Mouse (Mus musculus) yolk sac, embryonic 10.5 days (tissue): Measurements from ENCODE around the gene Efna2.

Source experiments
- DNase-seq: peaks from one replicate; pipeline ENCODE4 v3.0.0-alpha.2; 2017; ENCODE audit warnings: low spot score

The Efna2 gene

GRCm38 (mm10) chr10:80179068-80180051 is at the start of gene Efna2:
Efna2 (plus strand) TSS chr10:80179482.
- DNase-seq = no peak

DNA sequence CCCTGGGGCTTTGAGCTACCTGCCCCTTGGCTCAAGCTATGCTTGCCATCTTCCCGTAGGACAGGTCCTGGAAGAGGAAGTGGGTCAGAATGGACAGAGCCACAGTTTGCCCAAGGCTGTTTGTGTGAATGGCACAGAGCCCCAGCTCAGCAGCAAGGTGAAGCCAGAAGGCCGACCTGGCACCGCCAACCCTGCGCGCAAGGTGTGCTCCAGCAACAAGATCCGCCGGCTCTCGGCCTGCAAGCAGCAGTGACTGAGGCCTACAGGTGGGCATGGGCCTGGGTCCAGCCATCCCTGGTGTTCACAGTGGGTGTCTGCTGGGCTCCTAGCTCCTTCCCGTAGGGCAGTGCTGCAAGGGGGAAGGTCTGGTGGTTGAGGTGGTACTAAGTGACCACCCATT is 49.4 kb upstream of the Efna2 start:
- no peak for DNase-seq

- DNase-seq = no peak
These were observed 48.8 kb upstream of the Efna2 start for GRCm38 (mm10) chr10:80130403-80131031.

- no peak for DNase-seq
These were observed 47.8 kb upstream of the Efna2 start for GRCm38 (mm10) chr10:80131316-80131951.

DNA sequence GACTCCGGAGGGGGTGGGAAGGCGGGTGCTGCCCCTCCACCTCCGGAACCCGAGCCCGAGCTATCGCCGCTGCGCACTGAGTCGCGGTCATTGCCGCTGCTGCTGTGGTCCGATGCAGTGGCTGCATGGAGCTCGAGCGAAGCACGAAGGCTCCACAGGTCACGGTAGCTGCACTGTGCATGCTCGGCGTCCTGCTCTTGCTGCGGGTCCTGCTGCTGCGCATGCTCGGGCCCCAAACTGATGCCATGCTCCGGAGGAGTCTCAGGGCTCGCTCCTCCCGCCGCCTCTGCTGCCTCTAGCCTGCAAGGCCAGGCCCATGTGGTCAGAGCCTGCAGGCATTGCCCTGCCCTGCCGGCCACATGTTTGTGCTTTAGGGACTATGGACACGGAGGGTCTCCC is 47.3 kb upstream of the Efna2 start:
- no peak for DNase-seq

DNA sequence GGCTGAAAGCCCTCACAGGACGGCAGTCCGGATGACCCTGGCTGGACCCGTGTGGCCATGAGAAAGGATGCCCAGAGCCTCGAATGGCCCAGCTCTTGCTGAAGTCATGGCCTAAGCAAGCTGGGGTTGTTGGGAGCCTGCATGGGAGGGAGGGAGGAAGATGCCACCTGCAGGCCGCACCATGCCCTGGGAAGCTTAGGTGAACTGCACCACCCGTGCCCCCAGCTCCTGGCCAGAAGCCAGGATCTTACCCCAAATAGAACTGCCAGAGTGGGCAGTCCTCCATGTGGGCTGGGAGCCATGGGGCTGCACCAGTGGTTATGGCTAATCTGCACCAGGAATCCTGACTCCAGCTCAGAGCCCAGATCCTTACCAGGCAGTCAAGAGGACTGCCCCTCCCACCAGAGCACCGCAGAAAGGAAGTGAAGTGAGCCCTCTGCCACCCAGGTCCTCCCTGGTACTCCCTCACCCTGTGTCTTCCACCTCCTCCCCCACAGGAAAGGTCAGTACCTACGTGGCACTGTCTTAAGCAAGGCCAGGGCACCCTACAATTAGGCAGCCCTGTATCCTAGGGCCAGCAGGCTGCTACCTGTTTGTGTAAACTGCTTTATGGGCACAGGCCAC is 45.9 kb upstream of the Efna2 start:
- DNase-seq = no peak

DNA sequence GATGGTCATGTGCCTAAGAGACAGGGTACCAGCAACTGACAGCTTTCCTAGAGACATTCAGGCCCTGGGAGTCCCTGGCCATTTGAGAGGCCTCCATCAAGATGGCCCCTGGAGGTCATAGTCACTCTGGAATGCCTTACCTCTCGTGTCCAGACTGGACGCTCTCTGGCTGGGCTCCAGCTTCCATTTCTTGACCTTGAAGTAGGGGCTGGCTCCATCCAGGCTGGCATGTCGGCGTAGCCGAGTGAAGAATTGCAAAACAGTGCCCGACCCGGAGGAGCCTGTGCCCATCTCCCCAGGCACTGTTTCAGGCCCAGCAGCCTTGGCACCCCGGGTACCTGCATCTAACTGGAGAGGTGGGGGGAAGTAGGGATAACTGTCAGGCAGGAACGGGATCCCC is 44.9 kb upstream of the Efna2 start:
- DNase-seq = no peak

DNA sequence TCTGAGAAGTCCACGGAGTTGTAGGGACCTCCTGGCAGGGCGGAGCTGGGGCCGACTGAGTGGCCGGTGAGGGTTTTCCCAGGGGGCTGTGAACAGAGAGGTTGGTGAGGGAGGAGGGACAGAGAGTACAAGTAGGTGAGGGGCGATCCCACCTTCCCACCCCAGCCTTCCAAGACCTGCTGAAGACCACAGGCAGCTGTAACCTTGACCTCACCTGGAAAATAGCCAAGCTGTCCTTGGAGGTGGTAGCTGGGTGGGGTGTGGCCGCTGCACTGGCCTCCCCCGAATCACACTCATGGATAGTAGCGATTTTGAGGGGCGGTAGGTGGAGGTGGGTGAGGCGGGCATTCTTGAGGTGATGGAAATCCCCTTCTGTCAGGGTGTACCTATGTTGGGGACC is 44.1 kb upstream of the Efna2 start:
- no peak for DNase-seq

DNA sequence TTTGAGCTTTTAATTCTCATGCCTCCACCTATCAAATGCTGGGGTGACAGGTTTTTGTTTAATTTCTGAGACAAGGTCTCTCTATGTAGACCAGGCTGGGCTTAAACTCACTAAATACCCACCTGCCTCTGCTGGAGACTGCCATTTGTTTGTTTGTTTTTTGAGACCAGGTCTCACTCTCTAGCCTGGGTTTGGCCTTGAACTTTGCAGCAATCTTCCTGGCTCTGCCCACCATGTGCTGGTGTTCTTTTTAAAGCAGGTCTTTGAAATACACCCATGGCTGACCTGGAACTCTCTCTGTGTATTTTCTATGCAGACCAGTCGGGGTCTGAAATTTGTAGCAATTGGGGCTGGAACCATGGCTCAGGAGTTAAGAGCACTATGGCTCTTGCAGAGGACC is 43.6 kb upstream of the Efna2 start:
- DNase-seq = no peak

DNA sequence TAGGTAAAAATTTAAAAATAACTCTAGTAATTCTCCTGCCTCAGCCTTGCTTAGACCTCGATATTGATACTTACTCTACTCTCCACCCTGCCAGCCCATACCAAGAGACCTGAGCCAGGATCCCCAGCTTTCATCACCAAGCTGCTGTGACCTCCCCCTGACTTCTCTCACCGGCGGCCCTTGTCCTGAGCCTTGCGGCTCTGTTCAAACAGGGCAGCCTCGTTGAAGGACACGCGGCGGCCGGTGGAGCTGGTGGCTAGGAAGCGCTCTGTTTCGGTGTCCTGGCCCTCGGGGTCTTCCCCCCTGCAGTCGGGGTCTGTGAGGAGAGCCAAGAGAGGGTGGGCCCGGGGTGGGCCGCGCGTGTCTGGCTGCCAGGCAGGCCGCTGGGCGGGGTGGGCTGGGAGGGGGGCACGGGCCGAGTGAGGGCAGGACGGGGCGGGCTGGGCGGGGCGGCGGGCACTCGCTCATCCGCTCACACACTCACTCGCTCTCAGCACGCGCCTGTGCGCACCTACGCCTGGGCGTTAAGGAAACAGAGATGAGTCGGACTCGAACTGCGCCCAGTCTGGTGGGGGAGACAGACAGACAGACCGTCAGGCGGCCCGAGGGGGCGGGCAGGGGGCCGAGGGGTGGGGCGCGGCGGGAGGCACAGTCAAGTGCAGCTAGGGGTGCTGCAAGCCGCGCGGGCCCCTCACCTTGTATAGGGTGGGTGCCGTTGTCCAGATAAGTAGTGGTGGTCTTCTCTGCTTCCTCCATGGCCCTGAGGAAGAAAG is 42.9 kb upstream of the Efna2 start:
- DNase-seq = no peak

DNA sequence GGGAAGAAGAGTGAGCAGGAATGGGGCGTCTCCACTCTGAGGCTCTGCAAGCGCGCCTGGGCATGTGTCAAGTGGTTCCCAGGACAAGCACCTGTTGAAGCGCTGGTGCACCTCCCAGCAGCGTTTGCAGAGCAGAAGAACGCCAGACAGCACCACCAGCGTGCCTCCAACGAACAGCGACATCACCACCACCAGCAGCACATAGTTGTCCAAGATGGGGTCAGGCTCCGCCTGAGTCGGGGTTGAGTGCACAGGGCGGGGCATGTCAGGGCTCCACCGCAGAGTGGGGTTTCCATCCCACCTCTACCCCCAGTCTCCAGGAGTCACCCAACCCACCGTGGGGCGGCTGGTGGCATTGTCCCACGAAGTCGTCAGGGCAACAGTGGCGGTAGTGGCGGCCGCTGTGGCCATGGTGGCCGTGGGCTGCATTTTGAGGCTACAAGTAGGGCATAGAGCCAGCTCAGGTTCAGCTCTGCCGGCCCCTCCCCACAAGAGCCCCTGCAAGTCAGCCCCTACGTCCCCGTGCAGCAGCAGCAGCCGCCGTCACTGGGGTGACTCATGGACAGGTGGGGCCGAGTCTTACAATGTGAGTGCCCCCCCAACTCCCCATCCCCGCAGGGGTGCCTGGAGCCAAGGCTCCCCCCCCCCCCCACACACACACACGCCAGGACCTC is 42.2 kb upstream of the Efna2 start:
- no peak for DNase-seq

DNA sequence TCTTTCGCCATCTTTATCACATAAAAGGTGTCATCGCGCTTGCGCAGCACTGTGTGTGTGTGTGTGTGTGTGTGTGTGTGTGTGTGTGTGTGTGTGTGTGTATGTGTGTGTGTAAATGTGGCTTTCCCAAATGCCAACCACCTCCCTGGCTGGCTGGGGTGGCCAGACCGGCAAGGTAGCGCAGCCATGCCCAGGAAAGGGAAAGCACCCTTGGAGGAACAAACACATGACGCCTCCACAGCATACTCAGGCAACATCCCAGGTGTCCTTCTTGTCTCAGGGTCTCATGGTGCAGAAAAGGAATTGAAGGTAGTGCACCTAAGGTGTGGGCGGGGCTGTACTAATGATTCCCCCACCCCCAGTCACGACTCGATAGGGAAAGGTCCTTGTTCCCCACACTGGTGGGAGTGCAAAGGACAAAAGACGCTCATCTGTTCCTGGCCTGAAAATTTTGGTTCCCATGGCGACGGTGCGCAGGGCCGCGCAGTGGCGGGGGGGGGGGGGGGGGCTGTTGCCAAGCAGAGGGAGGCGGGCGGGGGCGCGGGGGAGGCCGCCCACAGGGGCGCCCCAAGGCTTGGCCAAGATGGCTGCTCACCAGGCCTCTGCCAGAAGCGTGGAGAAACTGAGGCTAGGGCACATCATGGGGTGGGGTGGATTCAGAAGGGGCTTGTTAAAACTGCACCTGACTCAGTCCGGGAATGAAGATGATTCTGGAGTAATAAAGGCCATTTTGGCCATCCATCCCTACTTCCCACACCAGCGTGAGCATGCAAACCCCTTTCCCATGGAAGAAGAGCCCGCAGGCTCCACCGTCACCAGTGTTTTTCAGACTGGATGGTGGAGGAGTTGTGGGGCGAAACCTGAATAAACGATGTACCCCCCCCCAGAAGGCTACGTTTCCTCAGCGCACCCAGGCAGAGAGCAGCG is 41.4 kb upstream of the Efna2 start:
- no peak for DNase-seq

- peak; percentile 73 for DNase-seq
These were observed 40.5 kb upstream of the Efna2 start, which contains the start of gene Atp5d for GRCm38 (mm10) chr10:80138553-80139438. Atp5d (plus strand) TSS chr10:80138632.

DNA sequence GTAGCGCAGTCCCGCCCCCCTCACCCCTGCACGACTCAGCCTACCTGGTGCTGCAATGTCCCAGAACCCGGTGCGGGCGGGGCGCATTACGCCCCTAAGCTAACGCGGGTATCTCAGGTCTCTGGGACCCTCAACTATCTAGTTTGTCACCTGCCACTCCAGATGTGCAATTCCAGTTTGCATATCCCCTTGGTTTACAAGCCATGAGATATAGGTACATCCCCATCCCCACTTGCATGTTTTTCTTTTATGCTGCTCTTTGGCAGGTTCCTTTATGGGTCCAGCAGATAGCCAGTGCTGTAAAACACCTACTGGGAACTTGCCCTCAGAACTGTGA is 39.9 kb upstream of the Efna2 start:
- no peak for DNase-seq

DNA sequence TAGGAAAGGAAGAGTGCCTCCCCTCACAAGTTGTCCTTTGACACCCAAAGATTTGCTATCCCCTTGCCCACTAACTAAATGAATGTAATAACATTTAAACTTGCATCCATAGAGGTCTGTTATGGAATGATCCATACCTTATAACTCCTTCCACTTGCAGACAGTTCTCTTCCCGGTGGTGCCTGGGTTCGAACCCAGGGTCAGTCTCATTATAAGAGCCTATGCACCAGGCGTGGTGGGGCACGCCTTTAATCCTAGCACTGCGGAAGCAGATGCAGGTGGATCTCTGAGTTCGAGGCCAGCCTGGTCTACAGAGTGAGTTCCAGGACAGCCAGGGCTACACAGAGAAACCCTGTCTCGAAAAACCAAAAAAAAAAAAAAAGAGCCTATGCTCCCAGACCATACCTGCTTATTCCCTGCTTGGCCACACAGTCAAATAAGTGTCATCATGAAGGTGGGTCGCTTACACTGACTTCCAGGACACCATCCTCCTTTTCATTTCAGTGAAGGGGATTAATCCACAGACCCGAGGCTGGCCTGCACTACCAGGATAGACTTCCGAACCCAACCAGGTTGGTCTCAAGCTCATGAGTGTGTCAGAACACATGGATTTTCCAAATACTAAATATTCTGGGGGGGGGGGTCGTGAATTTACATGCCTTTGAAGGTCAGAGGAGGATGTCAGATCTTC is 39.2 kb upstream of the Efna2 start:
- DNase-seq = no peak

DNA sequence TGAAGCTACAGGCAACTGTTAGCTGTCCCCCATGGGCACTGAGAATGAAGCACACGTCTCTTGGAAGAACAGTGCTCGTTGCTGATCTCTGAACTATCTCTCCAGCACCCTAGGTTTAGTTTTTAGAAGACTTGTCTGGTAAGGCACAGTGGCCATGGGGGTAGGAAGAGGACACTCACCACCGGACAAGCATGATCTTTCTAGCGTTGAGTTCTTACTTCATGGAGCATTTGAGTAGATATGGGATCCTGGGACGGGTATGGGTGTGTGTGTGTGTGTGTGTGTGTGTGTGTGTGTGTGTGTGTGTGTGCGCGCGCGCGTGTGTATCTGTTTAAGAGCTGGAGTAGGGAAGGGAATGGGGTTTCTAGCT is 38.6 kb upstream of the Efna2 start, which contains the start of gene Cbarp:
Cbarp (minus strand) TSS at position 170 of the 370 bp plus-strand sequence.
- DNase-seq = no peak

DNA sequence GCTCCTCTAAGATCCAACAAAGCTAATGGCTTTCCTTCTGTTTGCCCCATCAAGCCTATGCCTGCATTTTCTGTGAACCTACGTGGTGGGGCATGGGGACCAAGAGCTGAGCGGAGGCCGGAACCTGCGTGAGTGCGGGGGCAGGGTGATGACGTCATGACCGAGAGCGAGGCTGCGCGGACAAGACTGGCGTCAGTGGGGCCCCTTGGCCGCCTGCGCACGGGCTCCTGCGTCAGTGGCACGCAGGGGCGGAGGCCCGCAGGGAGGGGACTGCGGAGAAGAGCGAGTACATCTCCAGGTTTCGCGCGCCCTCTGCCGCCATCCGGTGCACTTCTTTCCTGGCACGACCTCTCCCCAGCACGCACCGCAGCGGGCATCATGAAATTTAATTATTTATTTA is 38.0 kb upstream of the Efna2 start:
- peak; percentile 95 for DNase-seq

DNA sequence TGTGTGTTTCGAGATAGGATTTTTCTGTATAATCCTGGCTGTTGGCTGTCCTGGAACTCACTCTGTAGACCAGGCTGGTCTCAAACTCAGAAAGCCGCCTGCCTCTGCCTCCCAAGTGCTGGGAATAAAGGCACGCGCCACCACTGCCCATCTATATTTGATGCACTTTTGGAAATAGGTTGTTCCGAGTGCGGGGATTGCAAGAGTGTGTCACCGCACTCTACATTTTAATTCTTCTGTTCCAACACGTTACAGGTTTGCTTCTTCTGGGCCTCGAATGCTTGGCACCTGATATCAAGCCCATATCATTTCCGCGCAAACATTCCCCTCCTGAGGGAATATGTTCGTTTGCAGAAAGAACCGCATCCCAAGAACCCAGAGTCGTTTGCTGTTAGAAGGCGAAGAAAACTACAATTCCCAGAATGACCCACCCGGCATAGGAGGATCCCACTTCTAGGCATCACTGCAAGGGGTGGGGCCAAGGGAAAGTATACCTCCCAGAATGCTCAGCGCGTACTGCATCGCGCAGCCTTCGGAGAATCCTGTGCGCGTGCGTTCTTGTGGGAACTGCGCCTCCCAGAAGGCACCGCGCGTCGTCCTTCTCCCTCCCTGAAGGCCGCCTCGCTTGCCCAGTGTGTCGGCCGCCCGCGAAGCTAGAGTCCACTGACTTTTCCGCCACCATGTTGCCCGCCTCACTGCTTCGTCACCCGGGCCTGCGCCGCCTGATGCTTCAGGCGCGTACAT is 37.3 kb upstream of the Efna2 start:
- peak; percentile 96 for DNase-seq
